Mouse (Mus musculus) lung, postnatal 0 days (tissue): ENCODE results near the gene Stac2. TPM values are rescaled to one million over a fixed set of nuclear protein-coding genes. Genes with fewer than 3 reads are reported as not detected.

Source experiments
- ATAC-seq: fragments of 200-750 bp; cut with Nextera tagmentation; 2 replicates; pipeline ENCODE4 v1.8.0; 2017; ENCODE audit warnings: moderate library complexity
- DNase-seq: peaks from one replicate; pipeline ENCODE4 v3.0.0-alpha.2; 2016; ENCODE audit warnings: low spot score
- H3K27ac ChIP-seq: fragments of 300-500 bp; sonication (generic); 2 replicates; pipeline ENCODE4 v1.5.1; 2014; ENCODE audit warnings: antibody characterized with exemption, mild to moderate bottlenecking, low read length, mixed read lengths
- H3K27me3 ChIP-seq: fragments of 300-500 bp; sonication (generic); replicated peaks from 2 replicates; pipeline ENCODE4 v1.6.1; 2014; ENCODE audit warnings: low read length, mixed read lengths; ENCODE audit not compliant: insufficient read depth
- H3K36me3 ChIP-seq: fragments of 300-500 bp; sonication (generic); 2 replicates; pipeline ENCODE4 v1.6.1; 2014; ENCODE audit warnings: low read length, mixed read lengths; ENCODE audit not compliant: insufficient read depth
- H3K4me1 ChIP-seq: fragments of 300-500 bp; sonication (generic); 2 replicates; pipeline ENCODE4 v1.6.1; 2014; ENCODE audit warnings: antibody characterized with exemption, low read depth, low read length, mixed read lengths; ENCODE audit not compliant: insufficient read depth
- H3K4me2 ChIP-seq: fragments of 300-500 bp; sonication (generic); replicated peaks from 2 replicates; pipeline ENCODE4 v1.6.1; 2014; ENCODE audit warnings: low read depth, mild to moderate bottlenecking, low read length, moderate library complexity, mixed read lengths
- H3K4me3 ChIP-seq: fragments of 300-500 bp; sonication (generic); 2 replicates; pipeline ENCODE4 v1.5.1; 2014; ENCODE audit warnings: low read depth, low read length
- H3K9ac ChIP-seq: fragments of 300-500 bp; sonication (generic); replicated peaks from 2 replicates; pipeline ENCODE4 v1.6.1; 2014; ENCODE audit warnings: low read depth, mild to moderate bottlenecking
- H3K9me3 ChIP-seq: fragments of 300-500 bp; sonication (generic); 2 replicates; pipeline ENCODE4 v1.6.1; 2016; ENCODE audit warnings: low read length, mixed read lengths
- CTCF ChIP-seq: IDR thresholded peaks from 2 replicates; pipeline ENCODE4 v1.5.1; 2016; ENCODE audit warnings: antibody characterized with exemption, mild to moderate bottlenecking
- EP300 ChIP-seq: IDR thresholded peaks from 2 replicates; pipeline ENCODE4 v1.6.1; 2016; ENCODE audit warnings: antibody characterized with exemption, mild to moderate bottlenecking, control low read depth
- WGBS: fragments of 180-500 bp; shearing (Covaris S2); extraction: QIAGEN DNeasy Blood & Tissue Kit; methylation state at CpG from one replicate; pipeline ENCODE4 v1.1.7; 2014; 5-methylcytosine and 5-hydroxymethylcytosine counted together
- polyA plus RNA-seq: library from polyadenylated mRNA; unstranded; fragments of >200 nt; fragmentation: Nextera tagmentation; extraction: Ambion mirVana; gene quantifications from 2 replicates; pipeline ENCODE4 v1.2.1, GENCODE M21; 2015

The Stac2 gene
- polyA plus RNA-seq, 1 experiment from 2014 or later = 0.10 TPM

DNA sequence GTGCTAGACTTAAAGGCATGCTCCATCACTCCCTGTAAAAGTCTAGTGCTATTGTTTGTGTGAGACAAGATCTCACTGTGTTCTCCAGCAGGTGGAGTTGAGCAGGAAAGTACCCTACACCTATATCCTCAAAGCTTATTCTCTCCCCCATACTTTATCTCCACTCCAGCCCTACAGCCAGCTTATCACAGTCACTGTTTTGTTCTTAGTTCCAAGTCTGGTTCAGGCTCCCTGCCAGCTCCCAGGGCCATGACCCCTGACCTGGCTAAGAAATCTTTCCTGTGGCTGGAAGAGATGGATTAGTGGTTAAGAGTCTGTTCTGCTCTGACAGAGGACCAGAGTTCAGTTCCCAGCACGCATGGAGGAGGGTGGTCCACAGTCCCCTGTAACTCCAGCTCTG is 6.8 kb downstream of the Stac2 start:
- Histone ChIP-seq H3K9ac (no peak overlapping the region), H3K9me3 (no peaks in the 10 kb centered on the region), H3K4me3 (no peak overlapping the region), H3K27me3 (peaks cover 12% of the 10 kb centered on the region), H3K27ac (no peak overlapping the region), H3K4me1 (no peaks in the 10 kb centered on the region), H3K36me3 (no peaks in the 10 kb centered on the region), H3K4me2 (no peak overlapping the region)
- DNase-seq (no peak), ATAC-seq (no peak)
- 35% methylated on average over 1 of the region's 1 CpGs for WGBS
- no peak for TF ChIP-seq EP300
- no peak for TF ChIP-seq CTCF

- H3K4me1 ChIP-seq = no peaks in the 10 kb centered on the region
- DNase-seq (no peak), ATAC-seq (no peak)
- 60% methylated on average over 4 of the region's 4 CpGs for WGBS
- no peak for TF ChIP-seq EP300
- TF ChIP-seq CTCF = peak; percentile 37
- no peak overlapping the region for H3K9ac ChIP-seq
- H3K9me3 ChIP-seq = no peaks in the 10 kb centered on the region
- H3K27ac ChIP-seq = no peak overlapping the region
- H3K4me2 ChIP-seq = no peak overlapping the region
- H3K36me3 ChIP-seq = no peaks in the 10 kb centered on the region
- H3K4me3 ChIP-seq = no peak overlapping the region
- H3K27me3 ChIP-seq = peaks cover 3% of the 10 kb centered on the region
These were observed 7.7 kb downstream of the Stac2 start for GRCm38 (mm10) chr11:98045596-98045995.

DNA sequence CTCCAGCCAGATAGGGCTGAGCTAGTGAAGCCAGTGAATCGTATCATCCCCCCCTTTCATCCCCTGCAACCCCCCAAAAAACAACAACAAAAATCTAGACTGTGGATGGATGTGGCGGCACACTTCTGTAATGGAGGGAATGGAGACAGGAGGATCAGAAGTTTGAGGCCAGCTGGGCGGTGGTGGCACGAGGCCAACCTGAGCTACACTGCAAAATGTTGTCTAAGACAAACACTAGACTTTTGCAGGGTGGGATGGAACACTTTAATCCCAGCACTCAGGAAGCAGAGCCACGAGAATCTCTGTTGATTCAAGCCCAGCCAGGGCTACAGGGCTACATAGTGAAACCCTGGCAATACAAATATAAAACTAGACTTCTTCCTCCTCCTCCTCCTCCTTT is 9.2 kb downstream of the Stac2 start:
- Histone ChIP-seq H3K4me2 (0 out of 2 replicates have a peak overlapping the region, but pooled peaks have one; percentile 19), H3K27ac (no peak overlapping the region), H3K4me3 (no peak overlapping the region), H3K4me1 (no peaks in the 10 kb centered on the region), H3K36me3 (no peaks in the 10 kb centered on the region), H3K9ac (no peak overlapping the region), H3K27me3 (no peaks in the 10 kb centered on the region), H3K9me3 (no peaks in the 10 kb centered on the region)
- DNase-seq (no peak), ATAC-seq (no peak)
- TF ChIP-seq CTCF (no peak), EP300 (no peak)
- 19% methylated on average over 5 of the region's 5 CpGs for WGBS

GRCm38 (mm10) chr11:98042741-98043140 is 10.5 kb downstream of the Stac2 start:
- H3K4me2 ChIP-seq = no peak overlapping the region
- TF ChIP-seq CTCF = no peak
- TF ChIP-seq EP300 = no peak
- no peaks in the 10 kb centered on the region for H3K4me1 ChIP-seq
- DNase-seq = no peak
- no peaks in the 10 kb centered on the region for H3K36me3 ChIP-seq
- peak; percentile 41; the same call in 1 of the 2 replicates for ATAC-seq
- no peaks in the 10 kb centered on the region for H3K27me3 ChIP-seq
- H3K9me3 ChIP-seq = no peaks in the 10 kb centered on the region
- no peak overlapping the region for H3K4me3 ChIP-seq
- WGBS = 55% methylated on average over 6 of the region's 6 CpGs
- no peak overlapping the region for H3K9ac ChIP-seq
- H3K27ac ChIP-seq = no peak overlapping the region

DNA sequence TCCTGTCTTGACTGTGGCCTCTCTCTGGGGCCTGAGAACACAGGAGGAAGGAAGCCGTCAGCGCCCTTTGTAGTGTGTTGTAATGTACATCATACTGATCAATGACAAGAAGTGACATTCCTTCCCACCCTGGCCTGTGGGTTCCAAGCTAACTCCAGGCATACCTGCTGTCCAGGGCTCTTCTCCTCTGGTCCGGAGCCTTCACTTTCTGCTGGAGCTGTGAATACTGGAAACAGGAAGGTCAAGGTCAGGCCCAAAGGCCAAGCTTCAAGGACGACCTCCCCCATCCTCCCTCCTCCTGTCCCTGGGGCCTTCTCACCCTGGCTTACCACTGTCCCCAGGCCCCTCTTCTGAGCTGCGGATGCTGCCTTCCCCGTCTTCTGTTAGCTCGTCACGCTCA is 12.3 kb downstream of the Stac2 start:
- no peak for ATAC-seq
- DNase-seq = no peak
- Histone ChIP-seq H3K36me3 (no peaks in the 10 kb centered on the region), H3K9ac (no peak overlapping the region), H3K27me3 (peaks cover 9% of the 10 kb centered on the region; the same call in 1 of the 2 replicates), H3K4me3 (no peak overlapping the region), H3K4me1 (0 out of 2 replicates have a peak, but pooled peaks cover 2% of the 10 kb centered on the region), H3K9me3 (no peaks in the 10 kb centered on the region), H3K4me2 (no peak overlapping the region), H3K27ac (no peak overlapping the region)
- TF ChIP-seq EP300 = no peak
- no peak for TF ChIP-seq CTCF
- 65% methylated on average over 8 of the region's 8 CpGs for WGBS

DNA sequence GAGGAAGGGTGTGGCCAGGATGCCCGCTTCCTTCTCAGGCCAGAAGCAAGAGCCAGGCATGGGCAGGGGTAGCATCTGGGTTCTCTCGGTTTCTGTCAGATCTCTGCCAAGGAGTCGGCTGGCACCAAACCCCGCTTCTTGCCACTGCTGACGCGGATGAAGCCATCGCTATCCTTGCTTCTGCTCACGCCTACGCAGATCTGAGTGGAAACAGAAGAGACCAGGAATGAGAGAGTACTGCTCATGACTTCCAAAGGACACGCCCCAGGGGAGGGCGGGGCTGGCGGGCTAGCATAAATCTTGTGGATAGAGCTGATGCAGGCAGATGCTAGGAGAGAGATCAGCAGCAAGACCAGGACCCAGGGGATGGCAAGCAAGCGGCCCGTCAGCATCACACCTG is 15.4 kb downstream of the Stac2 start:
- Histone ChIP-seq H3K4me3 (no peak overlapping the region), H3K27me3 (peaks cover 9% of the 10 kb centered on the region; the same call in 1 of the 2 replicates), H3K27ac (no peak overlapping the region), H3K9ac (no peak overlapping the region), H3K36me3 (no peaks in the 10 kb centered on the region), H3K9me3 (no peaks in the 10 kb centered on the region), H3K4me2 (no peak overlapping the region), H3K4me1 (0 out of 2 replicates have a peak, but pooled peaks cover 6% of the 10 kb centered on the region)
- 56% methylated on average over 14 of the region's 14 CpGs for WGBS
- peak; percentile 8; the same call in 1 of the 2 replicates for ATAC-seq
- no peak for TF ChIP-seq EP300
- TF ChIP-seq CTCF = no peak
- DNase-seq = no peak

DNA sequence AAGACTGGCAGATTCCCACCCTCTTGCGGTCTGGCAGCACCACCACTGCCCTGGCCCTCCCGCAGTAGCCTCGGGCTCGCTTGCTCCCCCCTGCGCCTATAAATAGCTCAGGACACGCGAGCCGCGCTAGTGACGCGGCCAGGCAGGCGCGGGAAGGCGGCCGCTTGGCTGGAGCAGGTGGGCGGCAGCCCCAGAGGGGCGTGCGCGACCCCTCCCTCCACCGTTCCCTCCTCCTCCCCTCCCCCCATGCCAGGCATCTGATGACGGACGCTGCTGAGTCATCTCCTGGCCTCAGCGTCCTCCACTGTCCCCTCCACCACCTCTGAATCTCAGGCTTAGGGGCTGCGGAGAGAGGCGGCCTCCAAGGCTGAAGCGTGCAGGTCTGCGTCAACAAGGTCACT is 17.3 kb downstream of the Stac2 start:
- Histone ChIP-seq H3K9ac (no peak overlapping the region), H3K36me3 (peaks cover 2% of the 10 kb centered on the region; the same call in 1 of the 2 replicates), H3K4me2 (peak overlapping the region; percentile 50), H3K27ac (no peak overlapping the region), H3K9me3 (no peaks in the 10 kb centered on the region), H3K4me1 (0 out of 2 replicates have a peak, but pooled peaks cover 6% of the 10 kb centered on the region), H3K27me3 (peaks cover 9% of the 10 kb centered on the region; the same call in 1 of the 2 replicates), H3K4me3 (peak overlapping the region; percentile 20; the same call in 1 of the 2 replicates)
- under 1% methylated on average over 14 of the region's 27 CpGs for WGBS
- ATAC-seq (peak; percentile 68), DNase-seq (peak; percentile 58)
- no peak for TF ChIP-seq EP300
